Mouse (Mus musculus): ENCODE data around the gene Soga3. TPM values are rescaled to one million over a fixed set of nuclear protein-coding genes. Genes with fewer than 3 reads are reported as not detected.

Gene Soga3
- polyA plus RNA-seq, 1 experiment from 2014 or later, result 3.6 TPM

- no peaks in the 10 kb centered on the region for H3K27me3 ChIP-seq (replicated peaks)
- no peak overlapping the region for H3K4me3 ChIP-seq (replicated peaks)
- no peak for ATAC-seq
- no peaks in the 10 kb centered on the region for H3K36me3 ChIP-seq
- no peaks in the 10 kb centered on the region for H3K9me3 ChIP-seq
- H3K9ac ChIP-seq, result no peak overlapping the region
- no peak overlapping the region for H3K4me2 ChIP-seq (replicated peaks)
- WGBS, result 70% methylated on average over 3 of the region's 3 CpGs
- no peaks in the 10 kb centered on the region for H3K4me1 ChIP-seq (replicated peaks)
- H3K27ac ChIP-seq, result no peak overlapping the region
Measured at GRCm38 (mm10) chr10:29213534-29214100, 70.0 kb downstream of the Soga3 start.

GRCm38 (mm10) chr10:29216957-29217356 lies 73.3 kb downstream of the Soga3 start:
- 86% methylated on average over 1 of the region's 1 CpGs for WGBS
- no peak overlapping the region for H3K9ac ChIP-seq
- no peak overlapping the region for H3K4me2 ChIP-seq (replicated peaks)
- no peaks in the 10 kb centered on the region for H3K9me3 ChIP-seq
- no peak overlapping the region for H3K4me3 ChIP-seq (replicated peaks)
- no peak overlapping the region for H3K27ac ChIP-seq
- H3K4me1 ChIP-seq (replicated peaks), result no peaks in the 10 kb centered on the region
- ATAC-seq, result no peak
- H3K27me3 ChIP-seq (replicated peaks), result no peaks in the 10 kb centered on the region
- H3K36me3 ChIP-seq, result no peaks in the 10 kb centered on the region

DNA sequence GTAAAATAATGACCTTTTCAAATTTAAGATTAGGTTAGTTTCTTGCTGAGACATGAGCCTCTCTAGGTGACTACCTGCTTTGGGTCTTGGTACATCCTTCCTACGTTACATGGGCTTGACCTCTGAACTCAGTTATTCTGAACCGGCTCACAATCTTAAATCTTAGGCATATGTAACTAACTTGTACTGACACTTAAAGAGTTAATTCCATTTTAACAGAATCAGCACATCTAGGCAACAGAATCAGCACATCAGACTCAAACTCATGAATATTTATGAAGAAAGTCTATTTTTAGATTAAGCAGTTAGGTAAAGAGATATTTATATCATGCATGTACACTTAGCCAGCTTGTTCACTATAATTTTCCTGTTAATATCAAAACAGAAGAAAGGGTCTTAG lies 73.8 kb downstream of the Soga3 start:
- no peaks in the 10 kb centered on the region for H3K9me3 ChIP-seq
- no peaks in the 10 kb centered on the region for H3K36me3 ChIP-seq
- WGBS, result 72% methylated on average over 2 of the region's 2 CpGs
- H3K9ac ChIP-seq, result no peak overlapping the region
- no peaks in the 10 kb centered on the region for H3K27me3 ChIP-seq (replicated peaks)
- H3K4me3 ChIP-seq (replicated peaks), result no peak overlapping the region
- no peak overlapping the region for H3K4me2 ChIP-seq (replicated peaks)
- no peak overlapping the region for H3K27ac ChIP-seq
- no peaks in the 10 kb centered on the region for H3K4me1 ChIP-seq (replicated peaks)
- no peak for ATAC-seq

- H3K4me3 ChIP-seq (replicated peaks), result no peak overlapping the region
- no peak overlapping the region for H3K4me2 ChIP-seq (replicated peaks)
- no peak overlapping the region for H3K9ac ChIP-seq
- no peak overlapping the region for H3K27ac ChIP-seq
- no peaks in the 10 kb centered on the region for H3K36me3 ChIP-seq
- H3K27me3 ChIP-seq (replicated peaks), result no peaks in the 10 kb centered on the region
- 87% methylated on average over 4 of the region's 4 CpGs for WGBS
- ATAC-seq, result no peak
- no peaks in the 10 kb centered on the region for H3K4me1 ChIP-seq (replicated peaks)
- H3K9me3 ChIP-seq, result no peaks in the 10 kb centered on the region
Measured at GRCm38 (mm10) chr10:29225329-29225728, 81.7 kb downstream of the Soga3 start.

DNA sequence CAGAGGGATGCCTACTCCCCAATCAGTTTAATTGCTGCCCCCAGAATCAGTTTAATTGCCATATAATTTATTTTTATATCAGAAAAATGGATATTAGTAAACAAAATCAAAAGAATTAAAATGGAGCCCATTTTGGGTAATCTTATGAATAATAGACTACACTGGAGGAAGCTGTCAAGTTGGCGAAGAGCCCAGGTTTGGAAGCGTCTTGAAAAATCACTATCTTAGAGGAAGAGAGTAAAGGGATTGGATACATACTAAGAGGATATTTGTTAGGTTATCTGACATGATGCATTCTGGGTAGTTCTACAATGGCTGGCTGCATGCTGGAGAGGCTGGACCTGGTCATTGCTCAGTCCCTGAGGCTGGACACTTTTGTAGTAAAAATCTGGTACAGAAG lies 87.6 kb downstream of the Soga3 start:
- no peaks in the 10 kb centered on the region for H3K27me3 ChIP-seq (replicated peaks)
- no peak overlapping the region for H3K9ac ChIP-seq
- H3K9me3 ChIP-seq, result no peaks in the 10 kb centered on the region
- H3K4me3 ChIP-seq (replicated peaks), result no peak overlapping the region
- no peak overlapping the region for H3K27ac ChIP-seq
- ATAC-seq, result no peak
- WGBS, result 59% methylated on average over 2 of the region's 2 CpGs
- no peaks in the 10 kb centered on the region for H3K36me3 ChIP-seq
- no peaks in the 10 kb centered on the region for H3K4me1 ChIP-seq (replicated peaks)
- no peak overlapping the region for H3K4me2 ChIP-seq (replicated peaks)

Other genes starting within 250 kb of the Soga3 start
- gene 2310057J18Rik, start 157.5 kb upstream of the Soga3 start, polyA plus RNA-seq (2015; fragmentation: Nextera tagmentation; extraction: Ambion mirVana), result not detected in 2 replicates
- gene Gm49353, start 55.1 kb downstream of the Soga3 start, polyA plus RNA-seq (2015; fragmentation: Nextera tagmentation; extraction: Ambion mirVana), result 0.81 TPM in 1 of 2 replicates, not detected in the other
- gene 9330159F19Rik, start 67.8 kb downstream of the Soga3 start, polyA plus RNA-seq (2015; fragmentation: Nextera tagmentation; extraction: Ambion mirVana), result 1.0 and 1.3 TPM in 2 replicates
- 41.4 and 42.8 TPM in 2 replicates for gene Echdc1, start 169.3 kb downstream of the Soga3 start, polyA plus RNA-seq (2015; fragmentation: Nextera tagmentation; extraction: Ambion mirVana)
- gene Rnf146, start 218.6 kb downstream of the Soga3 start, polyA plus RNA-seq (2015; fragmentation: Nextera tagmentation; extraction: Ambion mirVana), result 40.8 and 41.7 TPM in 2 replicates